Comparison of ENCODE assay signal across 1 mouse cellular context in the genomic region with DNA sequence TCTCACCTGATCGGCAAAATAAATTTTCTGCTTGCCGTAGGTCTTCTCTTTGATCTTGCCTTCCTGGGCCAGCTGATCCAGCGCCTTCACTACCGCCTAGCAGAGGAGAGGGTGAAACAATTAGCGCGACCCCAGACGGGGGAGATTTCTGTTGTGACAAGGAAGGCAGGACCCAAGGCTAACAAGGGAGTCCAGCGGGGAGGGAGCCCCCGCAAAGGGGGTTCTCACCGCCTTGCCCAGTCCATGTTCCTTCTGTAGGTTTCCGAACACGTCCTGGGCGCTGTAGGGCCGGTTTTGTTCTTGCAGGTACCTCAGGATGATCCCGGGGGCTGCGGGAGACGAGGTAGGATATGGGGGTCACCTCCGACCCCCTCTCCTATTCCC.
TF ChIP-seq lines count a peak whose summit lies in the region.

No protein-coding gene starts in this region.

TF ChIP-seq in CH12.LX, 34 proteins besides CTCF, POLR2A, EP300 and RAD21 (continued from another document):
- TF ChIP-seq MEF2A (IDR thresholded peaks at IDR 0.05; ENCODE audit: borderline replicate concordance, low read depth, low read length) (no peak), KAT2A (IDR thresholded peaks at IDR 0.05; ENCODE audit: insufficient replicate concordance, low read length) (no peak), MAFK (IDR thresholded peaks at IDR 0.05; ENCODE audit: insufficient replicate concordance, low read length) (no peak), MYC (IDR thresholded peaks at IDR 0.05; ENCODE audit: low read depth, low read length) (no peak), MAZ (IDR thresholded peaks at IDR 0.05; ENCODE audit: low read depth, low read length) (no peak), MAX (IDR thresholded peaks at IDR 0.05; ENCODE audit: low read length) (no peak), UBTF (IDR thresholded peaks at IDR 0.05; ENCODE audit: low read depth, low read length) (no peak), JUND (conservative IDR thresholded peaks at IDR 0.05; ENCODE audit: low read depth, low read length) (no peak), USF2 (conservative IDR thresholded peaks at IDR 0.05; ENCODE audit: low read depth, low read length) (no peak), SMC3 (IDR thresholded peaks at IDR 0.05; ENCODE audit: low read depth, low read length) (no peak), POLR2AphosphoS2 (IDR thresholded peaks at IDR 0.05; ENCODE audit: low read depth, low read length) (no peak), ZC3H11A (IDR thresholded peaks at IDR 0.05; ENCODE audit: low read depth, low read length) (no peak)
TF ChIP-seq in CH12.LX: peak in this region for 0.
